21 mouse cellular contexts compared by ENCODE assay signal in the genomic region with DNA sequence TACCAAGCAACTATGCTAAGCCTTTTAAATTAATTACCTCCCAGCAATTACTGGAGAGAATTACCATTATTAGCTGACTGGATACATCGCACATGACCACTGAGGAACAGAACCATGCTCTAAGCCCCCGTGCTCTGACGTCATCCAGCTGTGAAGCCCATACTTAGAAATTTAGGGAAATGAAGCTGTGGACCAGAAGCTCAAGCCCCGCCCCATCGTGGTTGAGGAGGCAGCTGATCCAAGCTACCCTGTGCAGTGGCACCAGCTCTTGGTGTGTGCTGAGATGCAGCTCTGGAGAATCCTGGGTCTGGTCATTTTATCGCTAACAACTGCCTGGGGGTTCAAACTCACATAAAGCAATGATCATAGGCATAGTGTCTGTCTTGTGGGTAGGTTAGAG. TPM values are rescaled to one million over a fixed set of nuclear protein-coding genes. Genes with fewer than 3 reads are reported as not detected.
DNase-seq lines count a peak whose midpoint lies in the region; ATAC-seq and TF ChIP-seq lines count a peak whose summit lies in the region.
"Had no signal": no experiment of that assay in that cellular context is flagged by ENCODE, and none has a peak within 500 bp of the region (broad histone marks: within the 10 kb centered on the region; RNA-seq: fewer than 3 reads in every experiment).

No protein-coding gene starts in this region.

- H3K9me3 ChIP-seq in forebrain, embryonic 14.5 days (replicated peaks; ENCODE audit: control insufficient read depth, low read length) = no peaks in the 10 kb centered on the region
- H3K9me3 ChIP-seq in forebrain, embryonic 13.5 days (replicated peaks) = no peaks in the 10 kb centered on the region
- no peaks in the 10 kb centered on the region for H3K9me3 ChIP-seq in midbrain, postnatal 0 days (ENCODE audit: low read length)
- H3K9me3 ChIP-seq: heart, embryonic 13.5 days; liver, embryonic 15.5 days; midbrain, embryonic 12.5 days; stomach, embryonic 15.5 days had no signal

- no peaks in the 10 kb centered on the region for H3K36me3 ChIP-seq in forebrain, embryonic 14.5 days (ENCODE audit: control insufficient read depth, insufficient read depth, low read length)
- H3K36me3 ChIP-seq in forebrain, embryonic 13.5 days (ENCODE audit: poor library complexity, severe bottlenecking) = no peaks in the 10 kb centered on the region
- H3K36me3 ChIP-seq in midbrain, postnatal 0 days (ENCODE audit: insufficient read depth, low read length) = no peaks in the 10 kb centered on the region
- H3K36me3 ChIP-seq: heart, embryonic 13.5 days; liver, embryonic 15.5 days; midbrain, embryonic 12.5 days; stomach, embryonic 15.5 days had no signal

- 0 out of 2 replicates have a peak, but pooled peaks have one; percentile 29 for ATAC-seq in forebrain, embryonic 14.5 days
- ATAC-seq in forebrain, embryonic 13.5 days = no peak
- 0 out of 2 replicates have a peak, but pooled peaks have one; percentile 27 for ATAC-seq in monocyte, adult 5-6 weeks (replicated peaks; ENCODE audit: insufficient number of reproducible peaks, low FRiP score, low TSS enrichment, poor library complexity, severe bottlenecking)
- no peak for ATAC-seq in midbrain, postnatal 0 days (ENCODE audit: low FRiP score)
- ATAC-seq: inflammation-experienced regulatory T-cells, adult 6 months had no signal

- WGBS in forebrain, embryonic 14.5 days = 4% methylated on average over 6 of the region's 6 CpGs
- 9% methylated on average over 6 of the region's 6 CpGs for WGBS in forebrain, embryonic 13.5 days
- WGBS in midbrain, postnatal 0 days = 40% methylated on average over 6 of the region's 6 CpGs

- H3K4me2 ChIP-seq in forebrain, embryonic 14.5 days (ENCODE audit: low read length) = no peak overlapping the region
- no peak overlapping the region for H3K4me2 ChIP-seq in forebrain, embryonic 13.5 days
- no peak overlapping the region for H3K4me2 ChIP-seq in midbrain, postnatal 0 days (ENCODE audit: low read depth, low read length, poor library complexity, severe bottlenecking)
- H3K4me2 ChIP-seq: heart, embryonic 13.5 days; liver, embryonic 15.5 days; midbrain, embryonic 12.5 days; stomach, embryonic 15.5 days had no signal

- TF ChIP-seq CTCF in midbrain, postnatal 0 days (IDR thresholded peaks at IDR 0.05) = no peak

- no peak overlapping the region for H3K9ac ChIP-seq in forebrain, embryonic 14.5 days (ENCODE audit: low read length)
- no peak overlapping the region for H3K9ac ChIP-seq in forebrain, embryonic 13.5 days
- no peak overlapping the region for H3K9ac ChIP-seq in midbrain, postnatal 0 days (replicated peaks; ENCODE audit: low read length, poor library complexity, severe bottlenecking)
- H3K9ac ChIP-seq: heart, embryonic 13.5 days; liver, embryonic 15.5 days; midbrain, embryonic 12.5 days; stomach, embryonic 15.5 days had no signal

- no peaks in the 10 kb centered on the region for H3K27me3 ChIP-seq in forebrain, embryonic 14.5 days (replicated peaks; ENCODE audit: control insufficient read depth, insufficient read depth, low read length)
- peaks cover 17% of the 10 kb centered on the region; the same call in 1 of the 2 replicates for H3K27me3 ChIP-seq in forebrain, embryonic 13.5 days
- no peaks in the 10 kb centered on the region for H3K27me3 ChIP-seq in midbrain, postnatal 0 days (ENCODE audit: insufficient read depth, low read length)
- H3K27me3 ChIP-seq: heart, embryonic 13.5 days; liver, embryonic 15.5 days; midbrain, embryonic 12.5 days; stomach, embryonic 15.5 days had no signal

- H3K27ac ChIP-seq in forebrain, embryonic 14.5 days (ENCODE audit: low read depth, low read length) = no peak overlapping the region
- no peak overlapping the region for H3K27ac ChIP-seq in forebrain, embryonic 13.5 days
- H3K27ac ChIP-seq in midbrain, postnatal 0 days (ENCODE audit: low read depth, low read length) = no peak overlapping the region
- H3K27ac ChIP-seq: heart, embryonic 13.5 days; liver, embryonic 15.5 days; midbrain, embryonic 12.5 days; stomach, embryonic 15.5 days had no signal

- H3K4me3 ChIP-seq in forebrain, embryonic 14.5 days (ENCODE audit: low read depth, low read length) = no peak overlapping the region
- no peak overlapping the region for H3K4me3 ChIP-seq in forebrain, embryonic 13.5 days
- H3K4me3 ChIP-seq in midbrain, postnatal 0 days (ENCODE audit: low read depth, low read length) = no peak overlapping the region
- H3K4me3 ChIP-seq: heart, embryonic 13.5 days; liver, embryonic 15.5 days; midbrain, embryonic 12.5 days; stomach, embryonic 15.5 days had no signal

- peak; percentile 4 for DNase-seq in forebrain, embryonic 14.5 days (ENCODE audit: low spot score)
- peak; percentile 32 to 35 for DNase-seq in spleen, postnatal 36 days (ENCODE audit: low spot score in 2 of 2)
- no peak for DNase-seq in spleen, postnatal 14 days (ENCODE audit: low spot score in 2 of 2)
- no peak for DNase-seq in midbrain, postnatal 0 days (ENCODE audit: low spot score)
- DNase-seq in cerebellum, adult 9-10 months = no peak
- DNase-seq in left cerebral cortex, adult 9 months (ENCODE audit: low spot score in 2 of 2) = no peak
- DNase-seq: cerebellum, adult 2 months; embryo, embryonic 11 days; gastrocnemius, postnatal 14 days; heart, postnatal 4 days; kidney, postnatal 10 days; lung, postnatal 14 days; right cerebral cortex, postnatal 25 days; thymus, postnatal 14 days had no signal

- H3K4me1 ChIP-seq in forebrain, embryonic 14.5 days (ENCODE audit: control insufficient read depth, insufficient read depth, low read length) = peaks cover 2% of the 10 kb centered on the region
- H3K4me1 ChIP-seq in forebrain, embryonic 13.5 days = peaks cover 5% of the 10 kb centered on the region
- H3K4me1 ChIP-seq in midbrain, postnatal 0 days (ENCODE audit: insufficient read depth, low read length) = no peaks in the 10 kb centered on the region

RNA-seq across cellular contexts. Expression of gene Akap13, which starts 41.4 kb away (rescaled TPM):
- polyA plus RNA-seq in forebrain, embryonic 14.5 days (2014; fragmentation: Nextera tagmentation; extraction: Ambion mirVana) = 9.8 and 14.2 TPM in 2 replicates
- polyA plus RNA-seq in forebrain, embryonic 13.5 days (2015; fragmentation: Nextera tagmentation; extraction: Ambion mirVana) = 15.2 and 16.3 TPM in 2 replicates
- total RNA-seq in monocyte, adult 5-6 weeks (2017) = 463 to 618 TPM (median 580 TPM) in 3 replicates
- 21.6 and 24.6 TPM in 2 replicates for total RNA-seq in midbrain, postnatal 0 days (2014; rRNA removed)
- polyA plus RNA-seq in midbrain, postnatal 0 days (2015; fragmentation: Nextera tagmentation; extraction: Ambion mirVana) = 8.8 and 11.7 TPM in 2 replicates

Comparison
In these comparisons a context has a peak if more than half of its experiments do, and no peak if none do; other contexts are left out.
1. ATAC-seq: peak in forebrain, embryonic 14.5 days (single experiment) and monocyte, adult 5-6 weeks (single experiment); none in forebrain, embryonic 13.5 days (single experiment) and midbrain, postnatal 0 days (single experiment).
2. DNase-seq: peak in forebrain, embryonic 14.5 days (single experiment) and spleen, postnatal 36 days (2 of 2); none in spleen, postnatal 14 days (0 of 2), midbrain, postnatal 0 days (single experiment), cerebellum, adult 9-10 months (single experiment) and left cerebral cortex, adult 9 months (0 of 2).